Mouse (Mus musculus): ENCODE results near the gene Dgkh.

DNA sequence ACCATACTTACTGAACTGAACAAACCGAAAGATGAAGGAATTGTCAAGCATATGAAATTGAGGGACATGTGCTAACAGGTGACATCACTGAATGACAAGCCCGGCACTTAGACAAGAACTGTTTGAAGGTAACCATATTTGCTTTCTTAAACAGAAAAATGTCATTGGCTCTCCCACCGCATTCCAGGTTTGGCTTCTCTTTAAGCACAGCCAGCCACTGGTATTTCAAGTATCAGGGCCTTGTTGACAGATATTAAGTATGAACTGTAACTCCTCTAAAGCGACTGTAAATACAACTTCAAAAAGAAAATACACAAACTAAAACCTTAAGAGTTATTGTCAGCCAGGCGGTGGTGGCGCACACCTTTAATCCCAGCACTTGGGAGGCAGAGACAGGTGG lies 200.2 kb downstream of the Dgkh start:
- TF ChIP-seq CTCF (IDR thresholded peaks at IDR 0.05; ENCODE audit: low read depth) (no peak), EP300 (IDR thresholded peaks at IDR 0.05; ENCODE audit: low read depth) (no peak)

All from heart, postnatal 0 days (tissue).